Mouse (Mus musculus) testis, postnatal 10 days (tissue): ENCODE measurements around the gene Plekhm3.

Experiments
- DNase-seq: peaks from one replicate; pipeline ENCODE4 v3.0.0; 2021; ENCODE audit warnings: low spot score

Gene Plekhm3

DNA sequence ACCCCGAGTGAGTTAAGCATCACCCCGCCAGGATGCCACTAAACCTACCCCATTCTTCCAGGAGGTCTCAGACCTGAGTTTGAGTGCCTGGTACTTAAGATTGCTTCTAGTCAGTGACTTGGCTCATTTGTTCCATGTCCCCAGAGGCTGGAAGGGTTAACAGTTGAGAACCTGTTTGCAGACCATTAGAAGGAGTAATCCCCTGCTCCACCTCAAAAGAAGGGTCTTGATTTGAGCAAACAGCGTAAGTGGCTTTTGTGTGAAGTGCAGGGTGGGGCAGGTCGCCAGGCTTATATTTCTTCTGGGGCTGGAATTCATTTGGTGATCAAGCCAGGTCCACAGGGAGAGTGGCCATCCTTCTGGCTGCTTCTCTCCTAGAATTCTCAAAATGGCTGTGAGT, 183.3 kb downstream of the Plekhm3 start:
- DNase-seq: no peak

DNA sequence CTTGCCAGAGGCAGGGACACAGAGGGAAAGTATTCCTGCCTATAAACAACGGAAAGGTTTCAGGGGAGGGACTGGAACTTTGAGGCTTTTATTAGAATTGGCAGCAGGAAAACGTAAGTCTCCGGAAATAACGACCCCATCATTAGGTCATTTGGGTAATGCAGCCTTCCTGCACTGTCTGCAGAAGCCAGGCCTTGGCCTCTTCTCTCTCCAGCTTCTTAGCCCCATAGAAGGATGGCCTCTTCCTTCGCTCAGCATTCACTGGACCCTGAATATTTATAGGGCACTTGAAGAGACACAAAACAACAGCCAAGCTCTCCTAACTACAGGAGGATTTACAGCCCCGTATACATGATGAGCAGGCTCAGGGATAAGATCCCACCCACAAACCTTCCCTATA, 186.5 kb downstream of the Plekhm3 start:
- no peak for DNase-seq

DNA sequence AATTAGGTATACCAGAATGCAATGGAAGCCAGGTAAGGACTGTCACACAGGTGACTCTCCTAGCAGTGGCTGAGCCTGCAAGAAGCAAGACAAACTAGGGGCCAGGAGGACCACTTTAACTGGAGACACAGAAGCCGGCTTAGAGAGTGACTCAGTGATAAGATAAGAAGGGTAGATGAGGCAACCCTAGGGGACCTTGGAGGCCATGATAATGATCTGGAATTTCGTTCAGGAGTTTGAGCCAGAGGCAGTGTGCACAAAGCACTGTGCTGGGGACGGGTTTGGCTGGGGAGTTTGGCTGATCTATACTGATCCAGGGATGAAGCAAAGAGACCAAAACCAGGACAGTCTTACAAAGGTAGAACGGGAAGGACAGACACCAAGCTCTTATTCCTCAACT, 195.0 kb downstream of the Plekhm3 start:
- no peak for DNase-seq

DNA sequence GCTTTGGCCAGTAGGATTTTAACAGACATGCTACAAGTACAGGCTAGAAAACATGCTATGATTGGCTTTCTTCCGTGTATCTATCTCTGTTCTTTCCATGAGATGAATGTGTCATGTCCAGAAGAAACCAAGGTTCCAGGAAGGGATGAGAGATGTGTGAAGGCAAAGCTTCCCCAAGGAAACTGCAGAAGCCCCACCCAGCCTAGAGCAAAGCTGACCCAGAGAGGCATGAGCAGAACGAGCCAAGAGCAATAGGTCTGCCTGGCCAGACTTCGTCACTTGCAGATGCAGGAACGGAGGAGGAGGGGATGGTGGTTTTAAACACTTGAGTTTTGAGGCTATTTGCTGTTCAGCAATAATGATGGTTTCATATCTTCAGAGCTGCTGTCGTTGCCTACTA, 198.9 kb downstream of the Plekhm3 start:
- DNase-seq: no peak

DNA sequence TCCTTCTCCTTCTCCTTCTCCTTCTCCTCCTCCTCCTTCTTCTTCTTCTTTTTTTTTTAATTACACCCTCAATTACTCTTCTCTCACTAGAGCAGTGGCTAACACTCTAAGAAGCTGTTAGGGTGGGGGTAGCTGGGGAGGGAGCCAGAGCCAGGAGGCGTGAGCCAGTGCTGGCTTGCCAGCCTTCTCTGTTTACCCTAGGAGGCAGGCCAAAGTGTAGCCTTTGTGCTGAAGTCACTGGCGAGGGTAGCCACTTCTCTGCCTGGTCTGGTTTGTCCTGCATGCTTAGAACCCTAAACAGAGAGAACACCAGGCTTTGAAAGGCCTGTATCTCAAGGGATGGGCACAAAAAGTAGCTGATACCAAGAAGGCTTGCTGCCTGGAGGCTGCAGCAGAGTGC, 199.4 kb downstream of the Plekhm3 start:
- DNase-seq: no peak

DNA sequence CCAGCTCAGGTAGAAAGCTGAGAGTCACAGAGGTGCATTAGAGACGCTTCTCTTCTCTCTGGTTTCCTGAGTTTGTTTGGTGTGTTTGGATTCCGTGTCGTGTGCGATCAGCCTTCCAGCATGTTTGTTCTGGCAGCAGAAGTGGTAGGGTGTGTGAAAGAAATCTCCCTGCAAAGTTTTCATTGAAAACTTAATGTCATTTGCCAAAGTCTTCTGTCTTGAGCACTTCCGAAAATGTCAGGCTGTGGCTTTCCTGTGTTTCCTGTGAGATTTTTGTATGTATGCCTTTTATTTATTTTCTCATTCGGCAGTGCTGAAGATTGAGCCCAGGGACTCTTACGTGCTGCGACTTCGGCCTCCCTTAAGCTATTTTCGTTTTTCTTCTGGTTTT, 200.0 kb downstream of the Plekhm3 start:
- DNase-seq: no peak

DNA sequence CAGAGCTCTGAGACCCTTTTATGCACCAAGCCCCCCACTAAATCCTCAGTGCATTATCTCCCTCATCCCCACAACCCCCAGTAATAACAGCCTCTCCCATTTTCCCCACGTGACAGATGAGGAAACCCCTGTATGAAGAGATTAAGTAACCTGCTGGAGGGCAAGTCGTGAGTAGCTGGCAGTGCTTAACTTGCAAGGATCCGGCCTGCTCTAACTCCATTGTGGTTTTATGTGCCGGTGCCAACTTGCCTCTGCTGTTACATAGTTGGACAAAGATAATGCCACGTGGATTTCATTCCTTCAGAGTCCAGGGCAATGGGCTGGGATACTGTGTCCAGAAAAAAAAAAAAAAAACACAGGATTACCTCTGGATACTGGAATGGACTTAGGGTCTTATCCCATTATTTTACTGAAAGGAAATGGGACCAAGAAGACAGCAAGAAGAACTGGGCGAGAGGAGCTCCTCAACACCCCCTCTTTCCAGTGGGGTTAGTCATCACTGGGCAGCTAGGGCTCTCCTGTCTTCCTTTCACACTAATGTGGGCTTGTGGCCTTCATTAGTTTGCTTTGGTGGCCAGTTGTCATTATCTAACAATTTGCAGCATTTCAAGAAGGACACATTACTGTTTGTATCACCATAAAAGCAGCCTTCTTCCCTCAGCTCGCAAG, 200.5 kb downstream of the Plekhm3 start:
- DNase-seq: no peak

DNA sequence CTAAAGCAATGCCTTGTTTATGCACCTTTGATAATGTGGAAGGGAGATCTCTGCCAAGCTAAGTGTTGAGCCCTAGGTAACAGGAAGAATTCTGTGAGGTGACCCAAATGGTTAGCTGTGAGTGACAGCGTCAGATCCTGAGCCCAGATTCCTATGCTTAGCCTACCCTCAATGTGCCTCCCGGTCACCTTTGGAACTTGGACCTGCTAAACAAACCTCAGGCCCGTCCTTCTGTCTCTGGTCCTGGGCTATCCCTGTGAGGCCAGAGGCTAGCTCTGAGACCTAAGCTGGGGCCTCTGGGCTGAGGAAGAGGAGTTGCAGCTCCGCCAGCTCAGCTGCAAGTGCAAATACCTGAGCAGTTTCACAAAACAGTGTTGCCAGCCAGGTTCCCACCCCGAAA, 202.0 kb downstream of the Plekhm3 start:
- DNase-seq: no peak

DNA sequence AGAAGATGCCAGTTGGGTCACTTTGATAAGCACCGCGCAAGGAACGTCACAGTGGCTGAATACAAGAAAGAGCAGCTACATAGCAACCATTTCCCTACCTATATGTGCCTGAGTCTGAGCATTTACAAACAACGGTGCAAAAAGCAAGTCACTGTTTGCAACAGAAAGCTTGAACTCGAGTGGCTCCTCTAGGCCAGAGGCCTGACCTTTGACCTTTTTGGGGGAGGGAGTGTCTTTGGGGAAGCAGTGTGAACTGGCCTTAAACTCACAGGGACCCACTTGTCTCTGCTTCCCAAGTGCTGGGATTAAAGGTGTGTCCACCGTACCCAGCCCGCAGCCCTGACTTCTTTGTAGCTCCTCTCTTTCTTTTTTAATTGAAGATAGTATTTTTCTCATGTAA, 203.0 kb downstream of the Plekhm3 start:
- DNase-seq: no peak

DNA sequence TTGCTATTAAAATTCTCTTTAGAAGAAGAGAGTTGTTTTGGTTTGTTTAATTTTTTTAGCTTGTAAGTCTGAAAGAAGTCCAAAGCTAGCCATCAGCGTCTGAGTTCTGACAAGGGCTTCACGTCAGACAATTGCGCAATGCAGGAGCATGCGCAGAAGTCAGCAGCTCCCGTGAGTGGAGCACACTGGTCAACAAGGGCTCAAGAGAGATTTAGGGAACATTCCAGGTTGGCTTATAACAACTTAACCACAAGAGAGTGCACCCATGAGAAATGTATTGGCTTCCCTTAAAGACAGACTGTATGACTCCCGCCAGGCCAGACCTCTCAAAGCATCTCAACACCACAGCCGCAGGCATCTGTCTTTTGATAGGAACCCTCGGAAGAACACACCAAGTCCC, 203.5 kb downstream of the Plekhm3 start:
- DNase-seq: no peak

DNA sequence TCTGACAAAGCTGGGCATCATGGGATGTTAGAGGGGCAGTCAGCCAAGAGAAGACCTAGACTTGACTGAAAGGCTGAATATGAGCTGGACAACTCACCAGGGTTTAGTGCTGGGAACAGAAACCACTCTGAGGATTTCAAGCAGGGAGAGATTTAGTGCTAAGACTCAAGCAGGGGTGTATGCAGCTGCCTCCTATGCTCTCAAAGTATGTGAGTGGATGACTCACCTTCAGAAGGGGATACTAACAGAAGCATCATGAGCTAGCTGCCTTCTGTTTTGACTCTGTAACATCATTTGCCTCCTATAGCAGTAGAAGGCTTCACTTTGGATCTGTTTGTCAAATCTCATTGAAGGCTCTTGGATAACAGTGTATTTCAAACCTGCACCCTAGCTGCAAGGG, 212.0 kb downstream of the Plekhm3 start:
- DNase-seq: no peak

DNA sequence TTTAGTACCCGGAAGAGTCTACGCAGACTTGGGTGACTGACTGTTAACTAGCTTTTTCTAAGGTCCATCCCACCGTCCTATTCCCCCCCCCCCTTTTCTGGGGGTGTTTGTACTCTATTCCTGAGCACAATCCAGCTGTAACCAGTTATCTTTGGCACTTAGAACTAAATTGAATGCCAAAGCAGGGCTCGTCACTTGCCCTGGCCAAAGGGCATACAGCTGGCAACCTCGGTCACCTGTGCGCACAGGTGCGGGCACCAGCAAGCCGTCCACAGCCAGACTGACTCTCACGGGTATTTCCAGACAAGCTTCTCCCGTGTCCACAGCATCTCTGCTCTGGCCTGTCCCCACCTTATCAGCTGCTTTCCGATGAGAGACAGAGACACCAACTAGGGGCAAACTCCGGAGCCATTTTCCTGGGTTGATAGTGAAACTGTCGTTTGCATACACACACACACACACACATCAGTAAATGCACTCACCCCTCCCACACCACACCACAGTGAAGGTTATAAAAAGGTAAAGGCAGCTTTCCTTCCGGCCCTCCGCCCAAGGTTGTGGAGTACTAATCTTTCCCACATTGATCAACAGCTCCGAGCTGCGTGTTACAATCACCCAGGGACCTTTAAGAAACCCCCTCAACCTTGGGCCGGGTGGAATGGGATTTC, 213.7 kb downstream of the Plekhm3 start:
- no peak for DNase-seq

DNA sequence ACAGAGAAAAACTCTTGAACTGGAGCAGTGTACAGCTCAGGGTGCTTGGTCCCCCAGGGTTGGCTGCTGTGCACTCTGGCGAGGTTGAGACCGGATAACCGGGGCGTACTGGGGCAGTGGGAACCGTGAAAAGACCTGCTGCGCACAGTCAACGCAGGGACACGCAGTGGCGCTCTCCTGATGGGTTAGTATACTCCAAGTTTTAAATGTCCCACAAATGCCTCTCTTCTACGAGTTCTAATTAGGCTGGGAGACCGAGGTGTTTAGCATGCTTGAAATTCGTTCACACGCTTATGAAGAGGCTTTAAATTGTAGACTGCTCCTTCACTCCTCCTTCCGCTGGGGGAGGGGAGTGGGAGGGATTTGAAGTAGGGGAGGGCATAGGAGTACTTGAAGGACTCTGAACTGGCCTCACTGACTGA, 218.0 kb downstream of the Plekhm3 start:
- peak; percentile 64 for DNase-seq

DNA sequence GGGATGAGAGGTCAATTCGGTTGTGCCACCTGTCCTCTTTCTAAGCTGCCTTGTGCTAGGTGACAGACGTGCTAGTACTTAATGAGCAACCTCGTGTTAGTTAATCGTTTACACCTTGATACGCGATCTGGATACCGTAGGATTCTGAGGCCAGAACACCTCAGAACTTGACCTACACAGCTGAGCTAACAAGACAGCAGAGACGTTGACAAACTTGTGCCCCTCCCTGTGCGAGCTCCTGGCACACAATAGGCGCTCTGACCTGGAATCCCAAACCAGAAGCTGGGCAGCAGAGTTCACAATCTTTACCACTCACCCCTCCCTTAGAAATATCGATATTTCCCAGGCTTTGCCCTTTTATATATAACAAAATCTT, 218.5 kb downstream of the Plekhm3 start:
- no peak for DNase-seq

DNA sequence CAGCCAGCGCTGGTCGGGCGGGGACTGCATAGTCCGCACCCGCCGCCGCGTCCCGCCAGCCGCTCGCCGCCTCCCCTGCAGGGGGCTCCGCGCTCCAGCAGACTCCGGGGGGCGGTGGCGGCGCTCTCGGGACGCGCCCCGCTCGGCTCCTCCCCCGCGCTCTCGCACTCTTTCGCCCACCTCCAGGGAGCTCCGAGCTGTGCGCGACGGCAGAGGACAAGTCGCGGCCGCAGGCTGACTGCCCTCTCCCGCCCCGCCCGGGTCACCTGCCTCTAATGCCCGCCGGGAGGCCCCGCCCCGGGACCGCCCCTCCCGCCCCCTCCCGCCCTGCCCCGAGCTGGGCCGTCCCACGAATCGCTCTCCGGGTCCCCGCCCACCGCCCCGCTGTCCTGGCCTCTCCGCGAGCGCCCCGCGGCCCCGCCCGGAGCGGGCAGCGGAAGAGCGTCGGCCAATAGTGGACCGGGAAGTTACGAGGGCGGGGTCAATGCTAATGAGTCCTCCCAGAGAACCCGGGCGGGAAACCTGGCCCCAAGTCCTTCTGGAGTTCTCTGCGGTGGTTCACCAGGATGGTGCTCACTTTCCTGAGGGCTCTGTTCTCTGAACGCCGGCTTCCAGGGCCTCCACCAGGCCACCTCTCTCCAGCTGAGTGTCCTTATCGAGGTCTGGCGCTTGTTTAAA, 219.0 kb downstream of the Plekhm3 start, which contains the start of gene Fzd5:
Gene Fzd5 (minus strand): TSS at position 250 of the 678 bp plus-strand sequence.
- DNase-seq: peak; percentile 96

DNA sequence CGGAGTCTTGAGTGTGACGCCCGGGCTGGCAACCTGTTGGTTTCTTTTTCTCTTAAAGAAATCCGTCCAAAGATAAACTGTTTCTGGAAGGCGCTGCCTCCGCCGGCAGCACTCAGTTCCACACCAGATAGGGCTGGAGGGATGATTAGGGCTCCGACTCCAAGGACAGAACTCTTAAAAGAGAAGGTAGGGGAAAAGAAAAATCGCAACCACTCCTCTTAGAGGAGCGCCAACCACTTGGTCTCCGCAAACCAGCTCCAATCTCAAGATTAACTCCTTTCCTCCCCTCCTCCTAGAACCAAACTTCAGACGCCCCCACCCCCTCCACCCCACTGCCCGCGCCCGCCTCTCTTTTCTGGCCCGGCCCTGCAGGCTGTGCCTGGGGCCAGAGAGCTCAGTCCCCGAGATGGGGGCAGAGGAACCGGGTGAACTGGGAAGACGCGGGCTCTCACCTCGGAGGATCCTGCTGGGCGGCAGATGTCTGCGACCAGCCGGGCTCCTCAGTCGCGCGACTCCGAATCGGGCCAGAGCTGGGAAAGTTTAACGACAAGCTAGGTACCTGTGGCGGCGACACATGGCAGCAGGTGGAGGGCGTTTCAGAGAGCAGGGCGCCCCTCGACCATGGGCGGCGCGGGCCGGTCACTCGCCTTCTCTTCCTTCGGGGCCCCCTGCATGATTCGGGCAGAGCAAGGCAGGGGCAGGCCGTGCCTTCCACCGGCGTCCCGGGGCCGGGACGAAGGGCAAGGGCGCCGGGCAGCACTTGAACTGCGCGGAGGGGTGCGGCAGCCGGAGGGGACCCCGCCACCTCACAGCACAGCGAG, 219.7 kb downstream of the Plekhm3 start:
- peak; percentile 70 for DNase-seq
